Mouse (Mus musculus): ENCODE results near the gene Fbxl15. TPM values are rescaled to one million over a fixed set of nuclear protein-coding genes. Genes with fewer than 3 reads are reported as not detected.

Fbxl15 gene
- total RNA-seq, 2 experiments from 2014 or later: 2.9 TPM

Small RNA genes lying within 50 kb of the gene (microRNA-seq; reads per million reads assigned to microRNA genes)
- gene Mir146b (ENCODE audit: borderline replicate concordance in 2 of 2): 0.26 to 1.5 reads per million in 2 experiments

Other genes with a start within 250 kb of the Fbxl15 start
- gene Elovl3, start 196.3 kb upstream of the Fbxl15 start, total RNA-seq (2021): not detected
- 10 to 100 TPM in 1 of 2 experiments, 1 to 10 TPM in 1; 9.9 to 12.7 TPM for gene Pitx3, start 179.9 kb upstream of the Fbxl15 start, total RNA-seq (2021)
- 10 to 100 TPM; 47.4 to 48.3 TPM for gene Gbf1, start 175.7 kb upstream of the Fbxl15 start, total RNA-seq (2021)
- gene Nfkb2, start 23.9 kb upstream of the Fbxl15 start, total RNA-seq (2021): 1 to 10 TPM; 7.2 to 8.5 TPM
- gene Psd, start 1.0 kb upstream of the Fbxl15 start, total RNA-seq (2021): under 1 TPM; 0.28 to 0.54 TPM
- 10 to 100 TPM; 56.1 to 56.5 TPM for gene Cuedc2, start 10.5 kb downstream of the Fbxl15 start, total RNA-seq (2021)
- 1 to 10 TPM; 1.0 to 1.2 TPM for gene Mfsd13a, start 12.9 kb downstream of the Fbxl15 start, total RNA-seq (2021)
- under 1 TPM; 0.33 to 0.38 TPM for gene 2310034G01Rik, start 22.1 kb downstream of the Fbxl15 start, total RNA-seq (2021)
- gene Actr1a, start 67.6 kb downstream of the Fbxl15 start, total RNA-seq (2021): 10 to 100 TPM; 49.3 to 53.1 TPM
- 1 to 10 TPM; 6.0 to 6.1 TPM for gene Sufu, start 68.7 kb downstream of the Fbxl15 start, total RNA-seq (2021)
- 10 to 100 TPM; 19.1 to 20.6 TPM for gene Trim8, start 173.5 kb downstream of the Fbxl15 start, total RNA-seq (2021)
- gene Arl3, start 245.0 kb downstream of the Fbxl15 start, total RNA-seq (2021): 10 to 100 TPM; 49.6 to 55.8 TPM
- 1 to 10 TPM; 2.8 TPM for gene Sfxn2, start 245.2 kb downstream of the Fbxl15 start, total RNA-seq (2021)

Data from gastrocnemius, postnatal 25 days (tissue).